Mouse (Mus musculus) small intestine, adult 2 months (tissue): ENCODE results near the gene Tpst1.

ENCODE experiments used
- CTCF ChIP-seq: fragments of 200-500 bp; IDR thresholded peaks from 2 replicates; pipeline ENCODE4 v1.5.1; 2012; ENCODE audit warnings: low read depth, mild to moderate bottlenecking, control low read depth, inconsistent platforms, low read length, moderate library complexity, mixed read lengths; ENCODE audit not compliant: insufficient replicate concordance, insufficient read length; ENCODE audit errors: extremely low read depth
- POLR2A ChIP-seq: fragments of 200-500 bp; IDR thresholded peaks from 2 replicates; pipeline ENCODE4 v1.6.1; 2012; ENCODE audit warnings: low read depth, mild to moderate bottlenecking, control low read depth, inconsistent platforms, low read length, moderate library complexity

DNA sequence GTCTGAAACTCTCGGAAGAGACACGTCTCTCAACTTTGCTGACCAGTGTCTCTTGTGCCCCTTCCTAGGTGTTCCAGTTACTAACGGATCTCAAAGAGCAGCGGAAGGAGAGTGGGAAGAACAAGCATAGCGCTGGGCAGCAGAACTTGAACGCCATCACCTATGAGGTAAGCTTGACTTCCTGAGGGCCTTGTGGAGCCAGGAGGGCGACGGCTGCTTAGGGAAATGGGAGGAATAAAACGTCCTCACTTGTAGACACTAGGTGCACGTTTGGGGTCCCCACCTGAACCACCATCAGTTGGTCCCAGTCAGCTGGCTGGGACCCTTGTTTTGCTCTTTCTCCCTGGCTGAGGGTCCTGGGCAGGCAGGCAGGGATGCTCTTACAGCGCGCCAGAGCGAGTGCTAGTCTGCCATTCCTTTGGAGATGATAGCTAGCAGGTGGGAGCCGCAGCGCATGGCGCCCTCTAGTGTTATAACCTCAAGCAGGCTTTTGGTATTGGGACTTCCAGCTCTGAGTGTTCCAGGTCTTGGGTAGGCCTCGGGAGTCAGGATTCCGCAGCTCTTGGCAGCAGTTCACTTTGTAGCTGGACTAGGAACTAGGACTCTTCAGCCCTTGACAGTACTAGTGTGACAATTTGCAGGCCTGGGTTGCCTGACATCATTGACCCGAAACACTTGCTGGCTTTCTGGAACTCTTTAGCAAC lies 35.2 kb upstream of the Tpst1 start:
- TF ChIP-seq CTCF (peak; percentile 80; the same call in 1 of the 2 replicates), POLR2A (no peak)
